Mouse (Mus musculus): Measurements from ENCODE around the gene Slc18a3.

Slc18a3 gene

GRCm38 (mm10) chr14:32463211-32464040 lies 1.2 kb downstream of the Slc18a3 start:
- DNase-seq (ENCODE audit: low read depth, low spot score), result peak; percentile 46

GRCm38 (mm10) chr14:32452552-32452951 lies 12.1 kb downstream of the Slc18a3 start:
- no peak for DNase-seq (ENCODE audit: low read depth, low spot score)

- no peak for DNase-seq (ENCODE audit: low read depth, low spot score)
Observed at GRCm38 (mm10) chr14:32446989-32447388, 17.7 kb downstream of the Slc18a3 start.

GRCm38 (mm10) chr14:32443446-32443845 lies 21.2 kb downstream of the Slc18a3 start:
- DNase-seq (ENCODE audit: low read depth, low spot score), result no peak

- DNase-seq (ENCODE audit: low read depth, low spot score), result no peak
Observed at GRCm38 (mm10) chr14:32439744-32440143, 24.9 kb downstream of the Slc18a3 start.

GRCm38 (mm10) chr14:32439316-32439715 lies 25.3 kb downstream of the Slc18a3 start:
- DNase-seq (ENCODE audit: low read depth, low spot score), result no peak

- DNase-seq (ENCODE audit: low read depth, low spot score), result peak; percentile 63
Observed at GRCm38 (mm10) chr14:32437352-32437793, 27.3 kb downstream of the Slc18a3 start.

GRCm38 (mm10) chr14:32429030-32429602 lies 35.5 kb downstream of the Slc18a3 start:
- DNase-seq (ENCODE audit: low read depth, low spot score), result no peak

GRCm38 (mm10) chr14:32423946-32424345 lies 40.7 kb downstream of the Slc18a3 start:
- DNase-seq (ENCODE audit: low read depth, low spot score), result no peak

GRCm38 (mm10) chr14:32418747-32419146 lies 45.9 kb downstream of the Slc18a3 start:
- DNase-seq (ENCODE audit: low read depth, low spot score), result no peak

Measured in R1 (cell line).